Comparison of ENCODE assay signal across 10 mouse cellular contexts in genomic region chr1:185587671-185588347, GRCm38 (mm10).
DNase-seq lines count a peak whose midpoint lies in the region; ATAC-seq and TF ChIP-seq lines count a peak whose summit lies in the region.
"Had no signal": no experiment of that assay in that cellular context is flagged by ENCODE, and none has a peak within 500 bp of the region (broad histone marks: within the 10 kb centered on the region; RNA-seq: fewer than 3 reads in every experiment).

No protein-coding gene starts in this region.

- no peaks in the 10 kb centered on the region for H3K9me3 ChIP-seq in kidney, embryonic 15.5 days (replicated peaks)
- H3K9me3 ChIP-seq: intestine, embryonic 15.5 days had no signal

- H3K79me2 ChIP-seq in myocyte (ENCODE audit: control insufficient read depth, insufficient read depth), result no peaks in the 10 kb centered on the region

- H3K27me3 ChIP-seq in kidney, embryonic 15.5 days, result no peaks in the 10 kb centered on the region
- H3K27me3 ChIP-seq in myocyte (ENCODE audit: control insufficient read depth, insufficient read depth, insufficient read length), result no peaks in the 10 kb centered on the region
- H3K27me3 ChIP-seq: CH12.LX; intestine, embryonic 15.5 days had no signal

- no peak overlapping the region for H3K9ac ChIP-seq in kidney, embryonic 15.5 days
- H3K9ac ChIP-seq: intestine, embryonic 15.5 days had no signal

- peaks cover 7% of the 10 kb centered on the region; the same call in 1 of the 2 replicates for H3K4me1 ChIP-seq in kidney, embryonic 15.5 days

- intact Hi-C loops in gastrocnemius, adult 2 months (cut with DNase I), result no loop called here

- H3ac ChIP-seq in myocyte (ENCODE audit: control insufficient read depth, insufficient read length), result no peak overlapping the region

- no peak overlapping the region for H3K4me3 ChIP-seq in kidney, embryonic 15.5 days (replicated peaks)
- H3K4me3 ChIP-seq in gastrocnemius, adult 2 months, result no peak overlapping the region; the same call in 1 of the 2 replicates
- H3K4me3 ChIP-seq in myocyte, result no peak overlapping the region
- H3K4me3 ChIP-seq: intestine, embryonic 15.5 days had no signal

- 0 out of 2 replicates have a peak, but pooled peaks have one; percentile 33 for ATAC-seq in kidney, embryonic 15.5 days (replicated peaks; ENCODE audit: low FRiP score)
- ATAC-seq: intestine, embryonic 15.5 days had no signal

- DNase-seq in kidney, adult 8-10 months, result no peak
- DNase-seq in gastrocnemius, adult 2 months, result peak; percentile 79
- peak; percentile 5 to 6 for DNase-seq in kidney, postnatal 36 days
- no peak for DNase-seq in right cerebral cortex, postnatal 36 days (ENCODE audit: low spot score in 2 of 2)
- DNase-seq in Muller cell, postnatal 12 days (ENCODE audit: inconsistent ontology term), result no peak
- no peak for DNase-seq in left cerebral cortex, adult 11 months (ENCODE audit: low spot score)

- no peaks in the 10 kb centered on the region for H3K36me3 ChIP-seq in kidney, embryonic 15.5 days
- no peaks in the 10 kb centered on the region for H3K36me3 ChIP-seq in myocyte (ENCODE audit: control insufficient read depth, insufficient read depth)
- H3K36me3 ChIP-seq: intestine, embryonic 15.5 days had no signal

- H3K4me2 ChIP-seq in kidney, embryonic 15.5 days, result no peak overlapping the region
- H3K4me2 ChIP-seq in myocyte (ENCODE audit: low read depth), result no peak overlapping the region
- H3K4me2 ChIP-seq: intestine, embryonic 15.5 days had no signal

- no peak for TF ChIP-seq CTCF in gastrocnemius, adult 2 months (IDR thresholded peaks at IDR 0.05)

- H3K27ac ChIP-seq in kidney, embryonic 15.5 days, result peak overlapping the region; percentile 51; the same call in 1 of the 2 replicates
- H3K27ac ChIP-seq in gastrocnemius, adult 2 months, result 0 out of 2 replicates have a peak overlapping the region, but pooled peaks have one; percentile 8
- H3K27ac ChIP-seq: intestine, embryonic 15.5 days had no signal

- TF ChIP-seq POLR2A in myocyte (IDR thresholded peaks at IDR 0.05; ENCODE audit: insufficient read length, low read depth), result no peak

- WGBS in kidney, embryonic 15.5 days, result 56% methylated on average over 13 of the region's 13 CpGs

TF ChIP-seq in myocyte, 11 proteins besides CTCF, POLR2A, EP300 and RAD21:
- TF ChIP-seq USF1 (IDR thresholded peaks at IDR 0.05; ENCODE audit: low read depth), result no peak
- no peak for TF ChIP-seq POLR2AphosphoS2 (IDR thresholded peaks at IDR 0.05; ENCODE audit: insufficient read length, low read depth)
- TF ChIP-seq MYOD1 (IDR thresholded peaks at IDR 0.05; ENCODE audit: control insufficient read depth in 1 of 3, insufficient read length in 2 of 3, low read depth in 2 of 3), result peak in 1 of 3 experiments; percentile 33
- TF ChIP-seq REST (IDR thresholded peaks at IDR 0.05; ENCODE audit: insufficient read depth, insufficient read length), result no peak
- no peak for TF ChIP-seq TCF3 (IDR thresholded peaks at IDR 0.05; ENCODE audit: insufficient read length, low read depth)
- no peak for TF ChIP-seq MAX (IDR thresholded peaks at IDR 0.05; ENCODE audit: low read depth)
- TF ChIP-seq E2F4 (IDR thresholded peaks at IDR 0.05; ENCODE audit: insufficient read depth), result no peak
- no peak for TF ChIP-seq SRF (IDR thresholded peaks at IDR 0.05; ENCODE audit: control insufficient read depth, insufficient read length, low read depth)
- TF ChIP-seq MYOG (IDR thresholded peaks at IDR 0.05; ENCODE audit: control insufficient read depth in 1 of 3, insufficient read depth in 1 of 3, insufficient read length in 2 of 3, low read depth in 2 of 3), result peak in 2 of 3 experiments; percentile 15 to 39

Comparison
In these comparisons a context has a peak if more than half of its experiments do, and no peak if none do; other contexts are left out.
1. DNase-seq: peak in gastrocnemius, adult 2 months (single experiment) and kidney, postnatal 36 days (2 of 2); none in kidney, adult 8-10 months (0 of 2), right cerebral cortex, postnatal 36 days (0 of 2), Muller cell, postnatal 12 days (single experiment) and left cerebral cortex, adult 11 months (single experiment).